16 mouse cellular contexts compared by ENCODE assay signal in genomic region chrX:53029559-53029958, GRCm38 (mm10).
"Had no signal": no experiment of that assay in that cellular context is flagged by ENCODE, and none has a peak within 500 bp of the region (broad histone marks: within the 10 kb centered on the region; RNA-seq: fewer than 3 reads in every experiment).

No protein-coding gene starts in this region.

- H3K4me2 ChIP-seq: liver, embryonic 11.5 days; liver, embryonic 15.5 days; midbrain, embryonic 11.5 days; midbrain, embryonic 15.5 days; neural tube, embryonic 13.5 days had no signal

- H3K4me1 ChIP-seq: liver, embryonic 15.5 days; megakaryocyte, embryonic 14.5 days; midbrain, embryonic 15.5 days; neural tube, embryonic 13.5 days had no signal

- H3K9me3 ChIP-seq: liver, embryonic 15.5 days; megakaryocyte, embryonic 14.5 days; midbrain, embryonic 15.5 days; neural tube, embryonic 13.5 days had no signal

- DNase-seq: kidney, adult 11 months; kidney, adult 9 months; kidney, postnatal 4 days; left cerebral cortex, postnatal 4 days; lung, adult 2 months; lung, postnatal 10 days; lung, postnatal 4 days had no signal

- ATAC-seq: hindbrain, postnatal 0 days; midbrain, embryonic 15.5 days had no signal

- H3K36me3 ChIP-seq: liver, embryonic 15.5 days; midbrain, embryonic 15.5 days; neural tube, embryonic 13.5 days had no signal

- H3K27me3 ChIP-seq: liver, embryonic 15.5 days; midbrain, embryonic 15.5 days; neural tube, embryonic 13.5 days had no signal

- H3K27ac ChIP-seq: hindbrain, postnatal 0 days; kidney, postnatal 0 days; layer of hippocampus, adult 2 months; liver, embryonic 15.5 days; midbrain, embryonic 15.5 days; neural tube, embryonic 13.5 days had no signal

- H3K9ac ChIP-seq: liver, embryonic 15.5 days; midbrain, embryonic 15.5 days; neural tube, embryonic 13.5 days had no signal

- H3K4me3 ChIP-seq: layer of hippocampus, adult 2 months; liver, embryonic 15.5 days; megakaryocyte, embryonic 14.5 days; midbrain, embryonic 15.5 days; neural tube, embryonic 13.5 days had no signal
